Mouse (Mus musculus): Measurements from ENCODE around the gene Krt73. TPM values are rescaled to one million over a fixed set of nuclear protein-coding genes. Genes with fewer than 3 reads are reported as not detected.
A peak's percentile ranks its signal among the peaks of the same experiment; 100 is the strongest.

Gene Krt73
- not detected in 2 replicates for polyA plus RNA-seq (2016; fragmentation: Nextera tagmentation; extraction: Ambion mirVana)

GRCm38 (mm10) chr15:101802296-101802835, at the start of gene Krt73:
Gene Krt73, minus strand, starts transcription at chr15:101802346.
- Histone ChIP-seq H3K36me3 (no peaks in the 10 kb centered on the region), H3K4me3 (no peak within 1 kb of the TSS), H3K4me1 (replicated peaks) (peaks cover 4% of the 10 kb centered on the region; the same call in 1 of the 2 replicates), H3K27ac (no peak within 1 kb of the TSS), H3K27me3 (ENCODE audit: insufficient read depth, poor library complexity, severe bottlenecking) (no peaks in the 10 kb centered on the region; the same call in none of the 2 replicates), H3K9me3 (no peaks in the 10 kb centered on the region)
- WGBS = 87% methylated on average over 6 of the region's 6 CpGs
- DNase-seq (ENCODE audit: low spot score) = no peak

GRCm38 (mm10) chr15:101850694-101851093, 48.5 kb upstream of the Krt73 start, which contains the start of gene Krt1:
Gene Krt1, minus strand, starts transcription at chr15:101850794.
- Histone ChIP-seq H3K27ac (no peak within 1 kb of the TSS), H3K36me3 (no peaks in the 10 kb centered on the region), H3K4me1 (replicated peaks) (peaks cover 18% of the 10 kb centered on the region), H3K27me3 (ENCODE audit: insufficient read depth, poor library complexity, severe bottlenecking) (peaks cover 44% of the 10 kb centered on the region), H3K9me3 (no peaks in the 10 kb centered on the region), H3K4me3 (no peak within 1 kb of the TSS)
- WGBS = 87% methylated on average over 6 of the region's 6 CpGs
- no peak for DNase-seq (ENCODE audit: low spot score)

- Histone ChIP-seq H3K4me3 (peak overlapping the region; percentile 69), H3K27ac (peak overlapping the region; percentile 91), H3K36me3 (no peaks in the 10 kb centered on the region), H3K27me3 (ENCODE audit: insufficient read depth, poor library complexity, severe bottlenecking) (peaks cover 46% of the 10 kb centered on the region), H3K4me1 (replicated peaks) (peaks cover 14% of the 10 kb centered on the region), H3K9me3 (no peaks in the 10 kb centered on the region)
- DNase-seq (ENCODE audit: low spot score) = peak; percentile 66
- under 1% methylated on average over 37 of the region's 37 CpGs for WGBS
These were observed 43.8 kb upstream of the Krt73 start for GRCm38 (mm10) chr15:101845971-101846403.

- DNase-seq (ENCODE audit: low spot score) = no peak
- no peaks in the 10 kb centered on the region for H3K36me3 ChIP-seq
- no peaks in the 10 kb centered on the region for H3K9me3 ChIP-seq
- H3K4me1 ChIP-seq (replicated peaks) = peaks cover 14% of the 10 kb centered on the region
- H3K27me3 ChIP-seq (ENCODE audit: insufficient read depth, poor library complexity, severe bottlenecking) = peaks cover 38% of the 10 kb centered on the region
- WGBS = 77% methylated on average over 9 of the region's 9 CpGs
- H3K27ac ChIP-seq = no peak overlapping the region
- no peak overlapping the region for H3K4me3 ChIP-seq
These were observed 41.0 kb upstream of the Krt73 start for GRCm38 (mm10) chr15:101843192-101843591.

- Histone ChIP-seq H3K9me3 (no peaks in the 10 kb centered on the region), H3K27ac (no peak overlapping the region), H3K4me1 (replicated peaks) (no peaks in the 10 kb centered on the region), H3K4me3 (no peak overlapping the region), H3K27me3 (ENCODE audit: insufficient read depth, poor library complexity, severe bottlenecking) (no peaks in the 10 kb centered on the region), H3K36me3 (no peaks in the 10 kb centered on the region)
- 63% methylated on average over 5 of the region's 5 CpGs for WGBS
- DNase-seq (ENCODE audit: low spot score) = no peak
These were observed 32.7 kb upstream of the Krt73 start for GRCm38 (mm10) chr15:101834784-101835328.

GRCm38 (mm10) chr15:101833131-101833530, 31.0 kb upstream of the Krt73 start:
- DNase-seq (ENCODE audit: low spot score) = no peak
- no peak overlapping the region for H3K27ac ChIP-seq
- no peaks in the 10 kb centered on the region for H3K4me1 ChIP-seq (replicated peaks)
- H3K4me3 ChIP-seq = no peak overlapping the region
- WGBS = 53% methylated on average over 6 of the region's 6 CpGs
- no peaks in the 10 kb centered on the region for H3K9me3 ChIP-seq
- no peaks in the 10 kb centered on the region for H3K27me3 ChIP-seq (ENCODE audit: insufficient read depth, poor library complexity, severe bottlenecking)
- H3K36me3 ChIP-seq = no peaks in the 10 kb centered on the region

- 72% methylated on average over 5 of the region's 5 CpGs for WGBS
- Histone ChIP-seq H3K9me3 (no peaks in the 10 kb centered on the region), H3K36me3 (no peaks in the 10 kb centered on the region), H3K4me1 (replicated peaks) (no peaks in the 10 kb centered on the region), H3K4me3 (no peak overlapping the region), H3K27me3 (ENCODE audit: insufficient read depth, poor library complexity, severe bottlenecking) (no peaks in the 10 kb centered on the region), H3K27ac (no peak overlapping the region)
- no peak for DNase-seq (ENCODE audit: low spot score)
These were observed 27.3 kb upstream of the Krt73 start for GRCm38 (mm10) chr15:101829441-101829840.

GRCm38 (mm10) chr15:101821786-101822185, 19.6 kb upstream of the Krt73 start:
- no peak overlapping the region for H3K27ac ChIP-seq
- H3K27me3 ChIP-seq (ENCODE audit: insufficient read depth, poor library complexity, severe bottlenecking) = no peaks in the 10 kb centered on the region
- H3K36me3 ChIP-seq = no peaks in the 10 kb centered on the region
- no peaks in the 10 kb centered on the region for H3K9me3 ChIP-seq
- H3K4me1 ChIP-seq (replicated peaks) = 0 out of 2 replicates have a peak, but pooled peaks cover 2% of the 10 kb centered on the region
- no peak for DNase-seq (ENCODE audit: low spot score)
- H3K4me3 ChIP-seq = no peak overlapping the region
- WGBS = 47% methylated on average over 3 of the region's 3 CpGs

GRCm38 (mm10) chr15:101817875-101818274, 15.7 kb upstream of the Krt73 start, which contains the start of gene Krt2:
Gene Krt2, minus strand, starts transcription at chr15:101818169.
- H3K4me3 ChIP-seq = no peak within 1 kb of the TSS
- H3K4me1 ChIP-seq (replicated peaks) = no peaks in the 10 kb centered on the region
- no peaks in the 10 kb centered on the region for H3K36me3 ChIP-seq
- no peak within 1 kb of the TSS for H3K27ac ChIP-seq
- DNase-seq (ENCODE audit: low spot score) = no peak
- H3K27me3 ChIP-seq (ENCODE audit: insufficient read depth, poor library complexity, severe bottlenecking) = no peaks in the 10 kb centered on the region
- no peaks in the 10 kb centered on the region for H3K9me3 ChIP-seq
- WGBS = 82% methylated on average over 16 of the region's 16 CpGs

- DNase-seq (ENCODE audit: low spot score) = no peak
- Histone ChIP-seq H3K4me3 (no peak overlapping the region), H3K27me3 (ENCODE audit: insufficient read depth, poor library complexity, severe bottlenecking) (no peaks in the 10 kb centered on the region; the same call in 1 of the 2 replicates), H3K36me3 (no peaks in the 10 kb centered on the region), H3K27ac (no peak overlapping the region), H3K9me3 (no peaks in the 10 kb centered on the region), H3K4me1 (replicated peaks) (peaks cover 4% of the 10 kb centered on the region; the same call in 1 of the 2 replicates)
- 82% methylated on average over 11 of the region's 11 CpGs for WGBS
These were observed 1.1 kb upstream of the Krt73 start for GRCm38 (mm10) chr15:101803052-101803822.

- no peak overlapping the region for H3K27ac ChIP-seq
- no peaks in the 10 kb centered on the region for H3K27me3 ChIP-seq (ENCODE audit: insufficient read depth, poor library complexity, severe bottlenecking)
- H3K4me3 ChIP-seq = no peak overlapping the region
- no peaks in the 10 kb centered on the region for H3K4me1 ChIP-seq (replicated peaks)
- no peak for DNase-seq (ENCODE audit: low spot score)
- no peaks in the 10 kb centered on the region for H3K36me3 ChIP-seq
- H3K9me3 ChIP-seq = no peaks in the 10 kb centered on the region
- 31% methylated on average over 3 of the region's 3 CpGs for WGBS
These were observed 11.3 kb downstream of the Krt73 start for GRCm38 (mm10) chr15:101790867-101791266.

- DNase-seq (ENCODE audit: low spot score) = no peak
- 93% methylated on average over 18 of the region's 18 CpGs for WGBS
- Histone ChIP-seq H3K4me1 (replicated peaks) (no peaks in the 10 kb centered on the region), H3K9me3 (no peaks in the 10 kb centered on the region), H3K27me3 (ENCODE audit: insufficient read depth, poor library complexity, severe bottlenecking) (no peaks in the 10 kb centered on the region), H3K27ac (no peak within 1 kb of the TSS), H3K4me3 (no peak within 1 kb of the TSS), H3K36me3 (no peaks in the 10 kb centered on the region)
These were observed 15.8 kb downstream of the Krt73 start, which contains the start of gene Krt72 for GRCm38 (mm10) chr15:101786360-101786759. Gene Krt72, minus strand, starts transcription at chr15:101786460.

GRCm38 (mm10) chr15:101773420-101773819, 28.7 kb downstream of the Krt73 start:
- Histone ChIP-seq H3K27me3 (ENCODE audit: insufficient read depth, poor library complexity, severe bottlenecking) (no peaks in the 10 kb centered on the region), H3K4me3 (no peak overlapping the region), H3K4me1 (replicated peaks) (peaks cover 6% of the 10 kb centered on the region), H3K9me3 (no peaks in the 10 kb centered on the region), H3K27ac (no peak overlapping the region), H3K36me3 (no peaks in the 10 kb centered on the region)
- WGBS = 87% methylated on average over 10 of the region's 10 CpGs
- DNase-seq (ENCODE audit: low spot score) = no peak

All from hindbrain, embryonic 10.5 days (tissue).